Mouse (Mus musculus): ENCODE results near the gene Cx3cr1.
"Not testable (repeated sequence)": the region's sequence is repeated elsewhere in the genome, so short reads cannot be mapped to it uniquely, and the experiment has no call there.

Gene Cx3cr1

GRCm38 (mm10) chr9:120069779-120070178, at the start of gene Cx3cr1:
Cx3cr1 (minus strand) TSS chr9:120069879.
- no peak for DNase-seq (ENCODE audit: low spot score)

GRCm38 (mm10) chr9:120118212-120118611, 48.5 kb upstream of the Cx3cr1 start:
- no peak for DNase-seq (ENCODE audit: low spot score)

- DNase-seq (ENCODE audit: low spot score), result no peak
These were observed 46.5 kb upstream of the Cx3cr1 start for GRCm38 (mm10) chr9:120116184-120116624.

GRCm38 (mm10) chr9:120115580-120115979, 45.9 kb upstream of the Cx3cr1 start:
- DNase-seq (ENCODE audit: low spot score), result no peak

- DNase-seq (ENCODE audit: low spot score), result no peak
These were observed 45.1 kb upstream of the Cx3cr1 start for GRCm38 (mm10) chr9:120114789-120115151.

- DNase-seq (ENCODE audit: low spot score), result no peak
These were observed 44.5 kb upstream of the Cx3cr1 start for GRCm38 (mm10) chr9:120114051-120114788.

GRCm38 (mm10) chr9:120113456-120113855, 43.8 kb upstream of the Cx3cr1 start:
- no peak for DNase-seq (ENCODE audit: low spot score)

GRCm38 (mm10) chr9:120112472-120112871, 42.8 kb upstream of the Cx3cr1 start:
- no peak for DNase-seq (ENCODE audit: low spot score)

GRCm38 (mm10) chr9:120111156-120111945, 41.7 kb upstream of the Cx3cr1 start:
- no peak for DNase-seq (ENCODE audit: low spot score)

GRCm38 (mm10) chr9:120110211-120111018, 40.7 kb upstream of the Cx3cr1 start, which contains the start of gene Slc25a38:
Slc25a38 (plus strand) TSS chr9:120110374.
- peak; percentile 89 for DNase-seq (ENCODE audit: low spot score)

- not testable (repeated sequence) for DNase-seq (ENCODE audit: low spot score)
These were observed 39.3 kb upstream of the Cx3cr1 start for GRCm38 (mm10) chr9:120108953-120109352.

- no peak for DNase-seq (ENCODE audit: low spot score)
These were observed 31.5 kb upstream of the Cx3cr1 start for GRCm38 (mm10) chr9:120101165-120101564.

- no peak for DNase-seq (ENCODE audit: low spot score)
These were observed 29.6 kb upstream of the Cx3cr1 start for GRCm38 (mm10) chr9:120099304-120099703.

GRCm38 (mm10) chr9:120098682-120099081, 29.0 kb upstream of the Cx3cr1 start:
- DNase-seq (ENCODE audit: low spot score), result peak; percentile 48

GRCm38 (mm10) chr9:120095886-120096285, 26.2 kb upstream of the Cx3cr1 start:
- no peak for DNase-seq (ENCODE audit: low spot score)

- no peak for DNase-seq (ENCODE audit: low spot score)
These were observed 24.0 kb upstream of the Cx3cr1 start for GRCm38 (mm10) chr9:120093701-120094100.

GRCm38 (mm10) chr9:120091696-120092238, 22.1 kb upstream of the Cx3cr1 start, which contains the start of gene Ccr8:
Ccr8 (plus strand) TSS chr9:120092114.
- DNase-seq (ENCODE audit: low spot score), result no peak

- DNase-seq (ENCODE audit: low spot score), result no peak
These were observed 21.4 kb upstream of the Cx3cr1 start for GRCm38 (mm10) chr9:120091086-120091485.

- DNase-seq (ENCODE audit: low spot score), result no peak
These were observed 19.4 kb upstream of the Cx3cr1 start for GRCm38 (mm10) chr9:120089125-120089524.

GRCm38 (mm10) chr9:120084406-120084805, 14.7 kb upstream of the Cx3cr1 start:
- no peak for DNase-seq (ENCODE audit: low spot score)

GRCm38 (mm10) chr9:120083158-120083894, 13.6 kb upstream of the Cx3cr1 start:
- no peak for DNase-seq (ENCODE audit: low spot score)
